Mouse (Mus musculus): ENCODE measurements at regions not wholly inside any gene's neighbourhood (a gene's known extent, or its start where the extent isn't known, plus 50 kb on each side); places are given as distances from the start of the nearest gene placed in this dataset.
A peak's percentile ranks its signal among the peaks of the same experiment; 100 is the strongest.
"Not testable (repeated sequence)": the region's sequence is repeated elsewhere in the genome, so short reads cannot be mapped to it uniquely, and the experiment has no call there.

DNA sequence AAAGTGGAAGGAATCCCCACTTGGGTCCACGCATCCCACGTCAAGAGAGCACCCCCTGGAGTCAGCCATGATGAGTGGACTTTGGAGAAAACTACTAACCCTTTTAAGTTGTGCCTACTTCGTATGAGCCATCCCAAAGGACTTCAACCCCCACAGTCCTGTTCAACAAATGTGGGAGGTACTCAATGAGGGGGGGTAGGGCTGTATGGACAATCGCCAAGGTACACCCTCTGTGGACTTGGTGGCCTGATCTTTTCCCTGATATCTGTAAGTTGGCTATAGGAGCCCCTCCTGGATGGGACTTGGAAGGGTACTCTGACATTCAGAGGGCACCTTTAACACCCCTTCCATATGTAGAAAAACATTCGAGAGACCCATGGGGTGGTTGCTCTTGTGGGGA is 256.5 kb upstream of the Olfr161 start:
- ATAC-seq (replicated peaks; ENCODE audit: low FRiP score, poor library complexity, severe bottlenecking), result not testable (repeated sequence)

DNA sequence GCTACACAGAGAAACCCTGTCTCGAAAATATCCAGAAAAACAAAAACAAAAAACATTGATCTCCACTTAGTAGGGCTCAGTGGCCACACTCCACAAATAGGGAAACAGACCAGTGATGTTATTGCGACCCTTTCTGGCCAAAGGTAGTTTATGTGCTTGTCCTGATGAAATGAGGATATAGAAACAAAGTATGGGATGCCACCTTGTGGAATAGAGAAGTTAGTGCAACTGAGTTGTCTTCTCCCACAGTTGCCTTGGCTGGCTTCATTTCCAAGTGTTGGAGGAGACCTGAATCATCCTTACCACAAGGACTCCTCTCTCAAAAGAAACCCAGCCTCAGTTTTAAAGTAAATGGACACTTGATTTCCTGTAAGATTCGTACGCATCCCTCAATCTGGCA is 247.5 kb upstream of the Olfr161 start:
- ATAC-seq (replicated peaks; ENCODE audit: low FRiP score, poor library complexity, severe bottlenecking), result peak; percentile 58

DNA sequence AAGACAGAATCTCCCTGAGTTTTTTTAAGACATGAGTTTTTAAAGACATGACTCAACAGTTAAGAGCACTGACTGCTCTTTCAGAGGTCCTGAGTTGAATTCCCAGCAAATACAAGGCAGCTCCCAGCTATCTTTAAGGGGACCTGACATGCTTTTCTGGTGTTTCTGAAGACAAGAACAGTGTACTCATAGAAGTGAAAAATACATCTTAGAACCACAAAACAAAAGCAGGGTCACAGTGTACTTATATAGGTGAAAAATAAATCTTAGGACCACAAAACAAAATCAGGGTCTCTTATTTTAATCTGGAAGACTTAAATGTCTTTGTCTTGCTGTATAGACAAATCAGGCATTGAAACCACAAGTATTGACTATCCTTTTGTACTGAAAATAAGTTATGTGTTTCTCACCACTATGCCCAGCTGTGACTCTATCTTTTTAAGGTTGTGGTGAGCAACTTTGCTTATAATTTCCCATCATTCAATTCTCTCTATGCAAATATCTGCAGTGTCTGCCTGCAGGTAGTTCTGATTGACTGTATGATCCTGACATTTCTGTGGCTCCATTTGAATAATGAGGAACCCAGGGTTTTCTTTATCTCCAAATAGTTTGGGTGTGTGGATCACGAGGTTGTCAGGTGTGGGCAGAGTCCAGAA is 246.0 kb upstream of the Olfr161 start:
- ATAC-seq (replicated peaks; ENCODE audit: low FRiP score, poor library complexity, severe bottlenecking), result not testable (repeated sequence)

- not testable (repeated sequence) for ATAC-seq (replicated peaks; ENCODE audit: low FRiP score, poor library complexity, severe bottlenecking)
Measured at GRCm38 (mm10) chr16:3349382-3349781, 241.5 kb upstream of the Olfr161 start.

- ATAC-seq (replicated peaks; ENCODE audit: low FRiP score, poor library complexity, severe bottlenecking), result peak; percentile 60
Measured at GRCm38 (mm10) chr16:3349850-3350547, 240.8 kb upstream of the Olfr161 start.

- ATAC-seq (replicated peaks; ENCODE audit: low FRiP score, poor library complexity, severe bottlenecking), result peak; percentile 95
Measured at GRCm38 (mm10) chr16:3350668-3351507, 240.0 kb upstream of the Olfr161 start.

GRCm38 (mm10) chr16:3351508-3352046 is 239.3 kb upstream of the Olfr161 start:
- 0 out of 2 replicates have a peak, but pooled peaks have one; percentile 62 for ATAC-seq (replicated peaks; ENCODE audit: low FRiP score, poor library complexity, severe bottlenecking)
